Mouse (Mus musculus) adrenal gland, postnatal 14 days (tissue): ENCODE measurements at regions not wholly inside any gene's neighbourhood (a gene's known extent, or its start where the extent isn't known, plus 50 kb on each side); places are given as distances from the start of the nearest gene placed in this dataset.
"Not testable (repeated sequence)": the region's sequence is repeated elsewhere in the genome, so short reads cannot be mapped to it uniquely, and the experiment has no call there.

Source experiments
- DNase-seq: peaks from one replicate; pipeline ENCODE4 v3.0.0; 2021; ENCODE audit warnings: mixed read lengths

DNA sequence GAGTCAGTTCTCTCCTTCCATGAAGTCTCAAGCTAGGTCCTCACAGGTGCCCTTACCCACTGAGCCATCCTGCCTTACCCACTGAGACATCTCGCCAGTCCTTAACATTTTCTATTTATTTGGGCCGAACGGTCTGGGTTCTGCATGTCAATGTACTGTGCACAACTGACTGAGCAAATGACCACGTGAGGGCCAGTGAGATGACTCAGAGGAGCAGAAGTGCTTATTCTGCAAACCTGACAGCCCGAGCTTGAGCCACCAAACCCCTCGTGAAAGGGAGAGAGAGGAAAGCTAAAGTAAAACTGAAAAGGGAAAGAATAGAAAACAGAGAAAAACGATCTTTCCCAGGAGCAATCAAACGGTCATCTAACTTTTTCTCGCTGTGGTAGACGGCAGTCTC, 52.2 kb upstream of the Nmd3 start:
- DNase-seq = peak; percentile 11

DNA sequence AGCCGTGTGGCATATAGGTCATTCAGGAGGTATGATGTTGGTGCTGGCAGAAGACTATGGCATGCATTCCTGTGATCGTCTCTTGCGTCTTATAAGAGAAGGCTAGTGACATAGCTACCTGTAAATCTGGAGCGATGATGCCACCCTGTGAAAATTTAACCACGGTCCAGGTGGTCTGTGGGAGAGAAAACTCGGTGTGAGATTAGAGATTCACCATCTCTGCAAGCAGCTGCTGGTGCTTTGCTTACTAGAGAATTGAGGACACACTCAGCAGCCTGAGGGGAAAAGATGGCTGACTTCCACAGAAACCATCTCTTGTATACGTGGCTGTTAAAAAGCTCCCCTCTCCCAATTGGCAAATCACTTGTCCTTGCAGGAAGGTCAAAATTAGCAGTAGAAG, 54.0 kb upstream of the Nmd3 start:
- DNase-seq = no peak

DNA sequence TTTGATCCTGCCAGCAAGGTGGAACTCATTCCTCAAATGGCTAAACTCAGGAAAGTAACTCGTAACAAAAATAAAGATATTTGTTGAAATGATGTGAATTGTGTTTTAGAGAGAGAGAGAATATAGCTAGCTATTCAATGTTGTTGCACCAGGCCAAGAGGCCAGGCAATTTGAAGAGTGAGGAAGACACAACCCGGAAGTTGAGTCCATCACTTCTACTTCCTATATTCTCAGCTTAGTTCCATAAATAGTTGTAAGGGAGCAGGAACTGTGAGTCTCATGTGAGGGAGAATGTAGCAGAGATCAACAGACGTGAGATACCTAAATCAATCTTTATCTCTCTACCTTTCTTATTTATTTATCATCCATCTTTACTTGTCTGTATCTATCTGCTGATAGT, 54.4 kb upstream of the Nmd3 start:
- no peak for DNase-seq

DNA sequence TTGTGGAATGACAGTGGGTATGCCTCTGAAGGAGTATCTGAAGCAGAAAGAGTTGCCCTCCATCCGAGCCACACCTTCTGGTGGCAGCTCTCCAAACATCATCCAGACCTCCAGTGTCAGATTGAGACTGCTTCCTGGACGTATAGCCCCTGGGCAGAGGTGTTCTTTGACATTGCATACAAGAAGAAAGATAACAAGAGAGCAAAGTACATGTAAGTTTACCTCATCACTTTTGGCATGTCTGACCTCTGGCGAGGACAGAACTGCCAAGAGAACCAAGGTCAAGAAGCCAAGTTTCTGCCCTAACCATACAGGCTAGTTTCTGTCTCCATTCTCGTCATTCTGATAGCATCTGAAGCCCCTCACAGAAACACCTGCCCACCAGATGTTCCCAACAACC, 57.5 kb upstream of the Nmd3 start:
- no peak for DNase-seq

DNA sequence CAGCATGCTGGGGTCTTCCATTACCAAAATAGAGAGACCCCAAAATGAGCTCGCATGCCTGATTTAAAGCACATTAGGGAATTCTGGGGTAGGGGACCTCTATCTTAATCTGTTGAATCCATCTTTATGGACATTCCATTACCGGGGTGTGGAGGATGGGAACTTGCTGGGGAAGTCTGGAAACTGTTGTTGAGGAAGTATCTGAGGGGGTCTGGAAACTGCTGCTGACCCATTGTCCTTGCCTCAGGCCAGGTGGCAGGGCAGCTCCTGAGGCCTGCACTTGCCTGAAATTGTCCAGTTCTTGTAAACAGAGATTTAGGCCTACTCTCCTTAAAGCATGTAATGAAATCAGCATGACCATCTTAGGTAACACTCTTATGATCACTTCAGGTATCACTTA, 59.4 kb upstream of the B3galnt1 start:
- DNase-seq = no peak

GRCm38 (mm10) chr3:69657570-69657969, 58.8 kb upstream of the B3galnt1 start:
- DNase-seq = peak; percentile 9

DNA sequence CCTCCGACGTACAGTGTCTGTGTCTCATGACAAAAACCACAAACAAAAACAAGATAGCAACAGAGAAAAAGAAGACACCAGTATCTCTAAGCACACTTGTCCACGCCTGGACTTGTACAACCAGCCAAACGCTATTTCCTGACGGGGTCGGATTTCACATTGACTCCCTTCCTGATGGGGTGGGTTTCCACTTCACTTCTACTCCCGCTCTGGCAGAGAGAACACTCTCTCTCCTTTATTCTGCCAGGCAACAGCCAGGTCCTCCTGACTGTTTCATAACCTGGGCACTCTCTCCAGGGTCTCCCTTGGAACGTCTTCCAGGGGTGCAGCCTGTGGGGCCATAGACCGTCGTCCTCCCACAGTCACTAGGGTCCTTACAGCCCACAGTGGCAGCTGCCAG, 56.9 kb upstream of the B3galnt1 start:
- DNase-seq = not testable (repeated sequence)

- peak; percentile 45 for DNase-seq
These were observed 56.2 kb upstream of the B3galnt1 start for GRCm38 (mm10) chr3:69655001-69655400.

GRCm38 (mm10) chr3:69653361-69653760, 54.6 kb upstream of the B3galnt1 start:
- peak; percentile 71 for DNase-seq

DNA sequence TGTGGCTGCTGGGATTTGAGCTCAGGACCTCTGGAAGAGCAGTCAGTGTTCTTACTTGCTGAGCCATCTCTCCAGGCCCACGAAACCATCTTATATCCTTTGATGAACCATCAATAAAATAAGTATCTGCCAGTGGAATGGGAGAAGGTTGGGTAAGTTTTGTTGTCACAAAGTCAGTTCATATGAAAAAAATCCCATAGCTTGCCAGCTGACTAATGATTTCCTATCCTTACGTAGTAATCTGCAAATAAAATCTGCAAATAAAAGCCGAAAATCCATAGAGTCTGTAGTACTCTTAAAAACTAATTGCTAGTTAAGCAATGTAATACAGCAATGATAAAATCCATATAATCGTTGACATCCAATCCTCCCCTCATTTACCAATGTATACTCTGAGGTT, 50.8 kb upstream of the B3galnt1 start:
- no peak for DNase-seq
